Mouse (Mus musculus): Measurements from ENCODE around the gene Slc10a2.
"Not testable (repeated sequence)": the region's sequence is repeated elsewhere in the genome, so short reads cannot be mapped to it uniquely, and the experiment has no call there.

Gene Slc10a2

GRCm38 (mm10) chr8:5105186-5105585, at the start of gene Slc10a2:
Slc10a2 (minus strand) TSS chr8:5105351.
- DNase-seq (ENCODE audit: low spot score) = no peak

GRCm38 (mm10) chr8:5129322-5129829, 24.2 kb upstream of the Slc10a2 start:
- no peak for DNase-seq (ENCODE audit: low spot score)

GRCm38 (mm10) chr8:5106855-5107254, 1.7 kb upstream of the Slc10a2 start:
- no peak for DNase-seq (ENCODE audit: low spot score)

- no peak for DNase-seq (ENCODE audit: low spot score)
Measured at GRCm38 (mm10) chr8:5095392-5095791, 9.8 kb downstream of the Slc10a2 start.

- not testable (repeated sequence) for DNase-seq (ENCODE audit: low spot score)
Measured at GRCm38 (mm10) chr8:5093991-5094390, 11.2 kb downstream of the Slc10a2 start.

GRCm38 (mm10) chr8:5073654-5074293, 31.4 kb downstream of the Slc10a2 start:
- DNase-seq (ENCODE audit: low spot score) = no peak

GRCm38 (mm10) chr8:5058888-5059287, 46.3 kb downstream of the Slc10a2 start:
- no peak for DNase-seq (ENCODE audit: low spot score)

GRCm38 (mm10) chr8:5044361-5044900, 60.7 kb downstream of the Slc10a2 start:
- DNase-seq (ENCODE audit: low spot score) = not testable (repeated sequence)

- DNase-seq (ENCODE audit: low spot score) = no peak
Measured at GRCm38 (mm10) chr8:5038811-5039561, 66.2 kb downstream of the Slc10a2 start.
